Comparison of ENCODE assay signal across 13 mouse cellular contexts in genomic region chr16:7544067-7544466, GRCm38 (mm10).
"Had no signal": no experiment of that assay in that cellular context is flagged by ENCODE, and none has a peak within 500 bp of the region (broad histone marks: within the 10 kb centered on the region; RNA-seq: fewer than 3 reads in every experiment).

No protein-coding gene starts in this region.

- H3K4me3 ChIP-seq: liver, embryonic 13.5 days; midbrain, embryonic 12.5 days; neural tube, embryonic 13.5 days had no signal

- H3K9me3 ChIP-seq: liver, embryonic 13.5 days; midbrain, embryonic 12.5 days; neural tube, embryonic 13.5 days had no signal

- H3K4me1 ChIP-seq: liver, embryonic 13.5 days had no signal

- H3K27ac ChIP-seq: kidney, postnatal 0 days; liver, embryonic 13.5 days; midbrain, embryonic 12.5 days had no signal

- H3K4me2 ChIP-seq: liver, embryonic 13.5 days; midbrain, embryonic 12.5 days; neural tube, embryonic 13.5 days had no signal

- DNase-seq: kidney, adult 8-10 months; kidney, postnatal 4 days; liver; liver, embryonic 13.5 days; liver, postnatal 0 days; lung, postnatal 36 days; retina, postnatal 1 day; thymus, postnatal 36 days had no signal

- H3K9ac ChIP-seq: liver, embryonic 13.5 days; liver, postnatal 0 days; midbrain, embryonic 12.5 days; neural tube, embryonic 13.5 days had no signal

- ATAC-seq: intestine, postnatal 0 days; liver, postnatal 0 days; midbrain, embryonic 16.5 days had no signal

- H3K27me3 ChIP-seq: liver, embryonic 13.5 days; midbrain, embryonic 12.5 days; neural tube, embryonic 13.5 days had no signal

- H3K36me3 ChIP-seq: liver, embryonic 13.5 days; midbrain, embryonic 12.5 days; neural tube, embryonic 13.5 days had no signal
